Comparison of ENCODE assay signal across 8 mouse cellular contexts in the genomic region with DNA sequence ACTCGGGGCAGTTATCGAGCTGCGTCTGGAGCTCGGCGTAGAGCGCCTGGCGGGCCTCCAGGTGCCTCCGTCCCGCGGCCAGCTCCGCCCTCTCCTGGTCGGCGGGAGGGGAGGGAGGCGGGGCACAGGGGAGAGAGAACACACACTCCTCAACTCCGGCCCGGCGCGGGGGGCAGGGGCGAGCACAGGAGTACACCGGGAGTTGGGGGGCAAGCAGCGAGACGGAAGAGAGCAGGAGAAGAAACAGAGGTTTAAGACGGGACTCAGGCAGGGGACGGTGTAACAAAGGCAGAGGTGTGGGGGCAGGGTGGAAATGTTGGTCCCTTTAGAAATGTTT. TPM values are rescaled to one million over a fixed set of nuclear protein-coding genes. Genes with fewer than 3 reads are reported as not detected.
DNase-seq lines count a peak whose midpoint lies in the region; ATAC-seq and TF ChIP-seq lines count a peak whose summit lies in the region.

No protein-coding gene starts in this region.

- intact Hi-C loops in gastrocnemius, postnatal 36 days (cut with DNase I), result no loop called here

- no peaks in the 10 kb centered on the region for H3K36me3 ChIP-seq in liver, embryonic 14.5 days (replicated peaks; ENCODE audit: control insufficient read depth, insufficient read depth, low read depth)
- H3K36me3 ChIP-seq in neural tube, embryonic 11.5 days (ENCODE audit: control insufficient read depth, insufficient read depth, low read length), result peaks cover 11% of the 10 kb centered on the region

- 6% methylated on average over 23 of the region's 24 CpGs for WGBS in liver, embryonic 14.5 days (ENCODE audit: insufficient replicate concordance)
- WGBS in neural tube, embryonic 11.5 days, result 3% methylated on average over 24 of the region's 24 CpGs

- no peaks in the 10 kb centered on the region; a peak in 1 of 4 replicates for H3K4me1 ChIP-seq in liver, embryonic 14.5 days (replicated peaks; ENCODE audit: control insufficient read depth in 2 of 2, insufficient read depth in 2 of 2, low read length in 1 of 2)
- peaks cover 16% of the 10 kb centered on the region for H3K4me1 ChIP-seq in neural tube, embryonic 11.5 days (ENCODE audit: control insufficient read depth, insufficient read depth, low read length)

- no peak for TF ChIP-seq EP300 in liver, embryonic 14.5 days (IDR thresholded peaks at IDR 0.05; ENCODE audit: low read depth)

- ATAC-seq in liver, embryonic 14.5 days (ENCODE audit: insufficient read depth), result no peak
- ATAC-seq in neural tube, embryonic 11.5 days (ENCODE audit: insufficient read depth, low FRiP score, low TSS enrichment), result peak; percentile 58

- H3K27me3 ChIP-seq in liver, embryonic 14.5 days (ENCODE audit: control insufficient read depth, insufficient read depth, low read length), result peaks cover 4% of the 10 kb centered on the region; the same call in 1 of the 2 replicates
- no peaks in the 10 kb centered on the region for H3K27me3 ChIP-seq in neural tube, embryonic 11.5 days (ENCODE audit: control insufficient read depth, insufficient read depth, low read length)

- no peak overlapping the region for H3K27ac ChIP-seq in liver, embryonic 14.5 days
- no peak overlapping the region for H3K27ac ChIP-seq in neural tube, embryonic 11.5 days (ENCODE audit: low read depth, low read length)

- H3K9ac ChIP-seq in liver, embryonic 14.5 days (replicated peaks), result no peak overlapping the region
- H3K9ac ChIP-seq in neural tube, embryonic 11.5 days (ENCODE audit: low read length), result peak overlapping the region; percentile 39

- H3K9me3 ChIP-seq in liver, embryonic 14.5 days (ENCODE audit: control insufficient read depth, low read length), result no peaks in the 10 kb centered on the region
- no peaks in the 10 kb centered on the region for H3K9me3 ChIP-seq in neural tube, embryonic 11.5 days (ENCODE audit: control insufficient read depth, low read length)

- H3K4me3 ChIP-seq in liver, embryonic 14.5 days (ENCODE audit: insufficient read depth in 1 of 2, low read depth in 2 of 2, low read length in 2 of 2), result peak overlapping the region; percentile 20 to 37
- H3K4me3 ChIP-seq in neural tube, embryonic 11.5 days (ENCODE audit: low read depth, low read length), result peak overlapping the region; percentile 14

- peak; percentile 38 for TF ChIP-seq CTCF in liver, embryonic 14.5 days (IDR thresholded peaks at IDR 0.05; ENCODE audit: low read depth)

- peak; percentile 49 for DNase-seq in R1 (ENCODE audit: low read depth, low spot score)
- DNase-seq in embryo, embryonic 10 days (ENCODE audit: low spot score), result peak; percentile 67
- peak; percentile 70 to 75 for DNase-seq in gastrocnemius, postnatal 36 days
- DNase-seq in induced T-regulatory cell, adult 2 months (ENCODE audit: low read depth), result peak; percentile 72
- DNase-seq in liver, embryonic 14.5 days (ENCODE audit: low read depth in 3 of 3, low spot score in 3 of 3), result no peak
- DNase-seq in neural tube, embryonic 11.5 days (ENCODE audit: low spot score), result peak; percentile 64
- DNase-seq in thymus, postnatal 25 days, result peak; percentile 77
- no peak for DNase-seq in c-Kit-positive CD71-positive TER-119-positive erythroid progenitor cells, embryonic 14.5 days (ENCODE audit: low spot score)

- peak overlapping the region; percentile 61 for H3K4me2 ChIP-seq in liver, embryonic 14.5 days (ENCODE audit: low read depth)
- peak overlapping the region; percentile 40 for H3K4me2 ChIP-seq in neural tube, embryonic 11.5 days (ENCODE audit: low read depth)

RNA-seq across cellular contexts. Expression of a gene that starts 26.6 kb away (rescaled TPM):
- 10 to 100 TPM; 33.5 to 33.9 TPM for total RNA-seq in gastrocnemius, postnatal 36 days (2021)
- polyA plus RNA-seq in liver, embryonic 14.5 days (2012; rRNA removed), result 2.6 and 2.7 TPM in 2 replicates
- 1.6 and 2.3 TPM in 2 replicates for polyA plus RNA-seq in liver, embryonic 14.5 days (2014; fragmentation: Nextera tagmentation; extraction: Ambion mirVana)
- 44.3 and 47.7 TPM in 2 replicates for polyA plus RNA-seq in neural tube, embryonic 11.5 days (2014; fragmentation: Nextera tagmentation; extraction: Ambion mirVana)

RNA-seq across cellular contexts. Expression of a gene that starts 35.4 kb away (rescaled TPM):
- total RNA-seq in gastrocnemius, postnatal 36 days (2021), result not detected
- polyA plus RNA-seq in liver, embryonic 14.5 days (2012; rRNA removed), result not detected in 2 replicates
- not detected in 2 replicates for polyA plus RNA-seq in liver, embryonic 14.5 days (2014; fragmentation: Nextera tagmentation; extraction: Ambion mirVana)
- polyA plus RNA-seq in neural tube, embryonic 11.5 days (2014; fragmentation: Nextera tagmentation; extraction: Ambion mirVana), result not detected in 2 replicates

RNA-seq across cellular contexts. Expression of a gene that starts 59.2 kb away (rescaled TPM):
- 10 to 100 TPM; 62.6 to 73.4 TPM for total RNA-seq in gastrocnemius, postnatal 36 days (2021)
- 26.6 and 33.5 TPM in 2 replicates for polyA plus RNA-seq in liver, embryonic 14.5 days (2012; rRNA removed)
- 84.1 and 88.5 TPM in 2 replicates for polyA plus RNA-seq in liver, embryonic 14.5 days (2014; fragmentation: Nextera tagmentation; extraction: Ambion mirVana)
- polyA plus RNA-seq in neural tube, embryonic 11.5 days (2014; fragmentation: Nextera tagmentation; extraction: Ambion mirVana), result 211 and 214 TPM in 2 replicates

RNA-seq across cellular contexts. Expression of a gene that starts 59.3 kb away (rescaled TPM):
- 10 to 100 TPM; 21.4 to 28.2 TPM for total RNA-seq in gastrocnemius, postnatal 36 days (2021)
- polyA plus RNA-seq in liver, embryonic 14.5 days (2012; rRNA removed), result 8.8 and 11.3 TPM in 2 replicates
- 16.0 and 17.3 TPM in 2 replicates for polyA plus RNA-seq in liver, embryonic 14.5 days (2014; fragmentation: Nextera tagmentation; extraction: Ambion mirVana)
- polyA plus RNA-seq in neural tube, embryonic 11.5 days (2014; fragmentation: Nextera tagmentation; extraction: Ambion mirVana), result 144 and 145 TPM in 2 replicates

Comparison
In these comparisons a context has a peak if more than half of its experiments do, and no peak if none do; other contexts are left out.
1. DNase-seq: peak in R1 (single experiment), embryo, embryonic 10 days (single experiment), gastrocnemius, postnatal 36 days (2 of 2), induced T-regulatory cell, adult 2 months (single experiment), neural tube, embryonic 11.5 days (single experiment) and thymus, postnatal 25 days (single experiment); none in liver, embryonic 14.5 days (0 of 3) and c-Kit-positive CD71-positive TER-119-positive erythroid progenitor cells, embryonic 14.5 days (single experiment).
2. RNA of a gene that starts 26.6 kb away (polyA plus RNA-seq): 44.3 to 47.7 TPM in neural tube, embryonic 11.5 days; 1.6 to 2.7 TPM in liver, embryonic 14.5 days; every median in the first group is over 10 times any median in the second.